Mouse (Mus musculus) lung, embryonic 15.5 days (tissue): ENCODE measurements around the gene Zmynd8. TPM values are rescaled to one million over a fixed set of nuclear protein-coding genes. Genes with fewer than 3 reads are reported as not detected.

Experiments
- ATAC-seq: fragments of 200-750 bp; cut with Nextera tagmentation; 2 replicates; pipeline ENCODE4 v1.8.0; 2017; ENCODE audit warnings: moderate number of reproducible peaks, borderline replicate concordance; ENCODE audit not compliant: low FRiP score, low TSS enrichment; ENCODE audit errors: extremely low read depth
- H3K27ac ChIP-seq: fragments of 300-500 bp; sonication (generic); 2 replicates; pipeline ENCODE4 v1.5.1; 2015; ENCODE audit warnings: moderate library complexity, mild to moderate bottlenecking, inconsistent platforms
- H3K27me3 ChIP-seq: fragments of 300-500 bp; sonication (generic); 2 replicates; pipeline ENCODE4 v1.6.1; 2015; ENCODE audit warnings: inconsistent platforms
- H3K36me3 ChIP-seq: fragments of 300-500 bp; sonication (generic); 2 replicates; pipeline ENCODE4 v1.6.1; 2015; ENCODE audit warnings: inconsistent platforms
- H3K4me1 ChIP-seq: fragments of 300-500 bp; sonication (generic); 2 replicates; pipeline ENCODE4 v1.6.1; 2015; ENCODE audit warnings: inconsistent platforms
- H3K4me2 ChIP-seq: fragments of 300-500 bp; sonication (generic); 2 replicates; pipeline ENCODE4 v1.6.1; 2015; ENCODE audit warnings: inconsistent platforms, mild to moderate bottlenecking, moderate library complexity
- H3K4me3 ChIP-seq: fragments of 300-500 bp; sonication (generic); 2 replicates; pipeline ENCODE4 v1.5.1; 2015; ENCODE audit warnings: mild to moderate bottlenecking, inconsistent platforms
- H3K9ac ChIP-seq: fragments of 300-500 bp; sonication (generic); 2 replicates; pipeline ENCODE4 v1.6.1; 2015; ENCODE audit warnings: inconsistent platforms
- H3K9me3 ChIP-seq: fragments of 300-500 bp; sonication (generic); 2 replicates; pipeline ENCODE4 v1.6.1; 2016; ENCODE audit warnings: inconsistent platforms
- WGBS: fragments of 180-500 bp; shearing (Covaris S2); methylation state at CpG from one replicate; pipeline ENCODE4 v1.1.7; 2015; 5-methylcytosine and 5-hydroxymethylcytosine counted together
- polyA plus RNA-seq: library from polyadenylated mRNA; unstranded; fragments of >200 nt; fragmentation: Nextera tagmentation; extraction: Ambion mirVana; gene quantifications from 2 replicates; pipeline ENCODE4 v1.2.1, GENCODE M21; 2015

Gene Zmynd8
- polyA plus RNA-seq, 1 experiment from 2014 or later: 46.0 TPM

DNA sequence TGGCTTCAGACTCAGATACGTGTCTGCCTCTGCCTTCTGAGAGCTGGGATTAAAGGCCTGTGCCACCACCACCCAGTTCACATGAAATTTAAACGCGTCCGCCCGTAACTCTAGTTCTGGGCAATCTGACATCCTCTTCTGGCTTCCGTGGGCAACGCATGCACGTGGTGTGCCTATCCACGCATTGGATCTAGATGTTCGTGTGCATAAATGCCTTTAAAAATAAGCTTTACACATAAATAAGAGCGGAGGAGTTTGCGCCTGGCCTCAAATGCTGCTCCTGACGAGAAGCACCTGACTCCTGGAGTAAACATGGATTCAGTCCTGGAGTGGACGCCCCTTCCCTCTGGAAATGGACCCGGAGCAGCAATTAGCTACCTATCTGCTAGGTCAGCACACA lies 76.3 kb downstream of the Zmynd8 start:
- H3K27ac ChIP-seq: no peak overlapping the region
- no peaks in the 10 kb centered on the region for H3K9me3 ChIP-seq
- 88% methylated on average over 15 of the region's 15 CpGs for WGBS
- H3K4me1 ChIP-seq: no peaks in the 10 kb centered on the region
- no peak for ATAC-seq
- no peak overlapping the region for H3K4me3 ChIP-seq
- no peak overlapping the region for H3K4me2 ChIP-seq
- no peak overlapping the region for H3K9ac ChIP-seq
- peaks cover 80% of the 10 kb centered on the region for H3K36me3 ChIP-seq
- H3K27me3 ChIP-seq: no peaks in the 10 kb centered on the region

DNA sequence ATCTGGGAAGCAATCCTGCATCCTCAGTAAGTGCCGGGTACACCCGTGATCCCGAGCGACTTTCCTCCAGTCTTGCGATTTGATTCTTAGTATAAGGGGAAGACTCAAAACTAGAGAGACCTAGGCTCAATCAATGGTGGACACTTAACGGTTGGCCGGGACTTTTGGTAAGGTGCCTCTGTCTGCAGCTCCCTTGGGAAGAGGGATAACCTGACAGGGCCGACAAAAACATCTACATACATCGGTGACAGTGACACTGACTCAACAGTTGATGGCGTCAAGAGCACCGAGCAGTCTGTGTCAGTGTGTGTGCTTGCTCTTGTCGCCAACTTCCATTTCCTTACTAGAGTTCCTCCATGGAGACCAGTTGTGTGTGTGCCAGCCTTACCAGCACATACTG lies 77.1 kb downstream of the Zmynd8 start:
- ATAC-seq: no peak
- 85% methylated on average over 12 of the region's 12 CpGs for WGBS
- no peak overlapping the region for H3K9ac ChIP-seq
- peaks cover 78% of the 10 kb centered on the region for H3K36me3 ChIP-seq
- no peaks in the 10 kb centered on the region for H3K4me1 ChIP-seq
- no peak overlapping the region for H3K27ac ChIP-seq
- H3K27me3 ChIP-seq: no peaks in the 10 kb centered on the region
- no peaks in the 10 kb centered on the region for H3K9me3 ChIP-seq
- no peak overlapping the region for H3K4me3 ChIP-seq
- H3K4me2 ChIP-seq: no peak overlapping the region

DNA sequence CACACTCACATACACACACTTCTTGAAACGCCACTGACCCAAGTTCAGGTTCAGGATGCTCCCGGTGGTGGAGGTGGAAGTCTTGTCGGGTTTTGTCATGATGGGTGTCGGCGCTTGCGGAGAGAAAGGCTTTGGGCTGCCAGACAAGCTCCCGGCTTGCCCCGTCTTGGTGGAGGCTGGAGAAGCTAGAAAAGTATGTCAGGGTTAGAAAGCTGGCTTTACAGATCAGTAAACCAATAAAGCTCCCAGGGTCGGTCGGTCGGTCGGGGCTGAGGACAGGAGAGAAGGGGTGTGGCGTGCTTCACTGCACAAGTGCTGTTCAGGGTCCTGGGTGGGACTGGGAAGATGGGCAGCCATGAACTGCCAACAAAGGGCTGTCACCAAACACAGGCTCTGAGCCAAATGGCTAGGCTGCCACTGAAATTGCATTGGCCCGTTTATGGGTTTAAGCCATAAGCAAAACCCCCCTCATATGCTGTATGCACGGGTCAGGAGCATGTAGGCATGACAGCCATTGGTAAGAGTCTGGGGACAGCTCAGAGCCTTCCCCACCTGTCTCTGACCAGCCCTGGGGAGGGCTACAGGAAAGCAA lies 78.2 kb downstream of the Zmynd8 start:
- Histone ChIP-seq H3K27ac (no peak overlapping the region), H3K9me3 (no peaks in the 10 kb centered on the region), H3K4me2 (no peak overlapping the region), H3K4me1 (no peaks in the 10 kb centered on the region), H3K4me3 (no peak overlapping the region), H3K9ac (no peak overlapping the region), H3K27me3 (no peaks in the 10 kb centered on the region), H3K36me3 (peaks cover 77% of the 10 kb centered on the region)
- 73% methylated on average over 15 of the region's 15 CpGs for WGBS
- ATAC-seq: no peak

DNA sequence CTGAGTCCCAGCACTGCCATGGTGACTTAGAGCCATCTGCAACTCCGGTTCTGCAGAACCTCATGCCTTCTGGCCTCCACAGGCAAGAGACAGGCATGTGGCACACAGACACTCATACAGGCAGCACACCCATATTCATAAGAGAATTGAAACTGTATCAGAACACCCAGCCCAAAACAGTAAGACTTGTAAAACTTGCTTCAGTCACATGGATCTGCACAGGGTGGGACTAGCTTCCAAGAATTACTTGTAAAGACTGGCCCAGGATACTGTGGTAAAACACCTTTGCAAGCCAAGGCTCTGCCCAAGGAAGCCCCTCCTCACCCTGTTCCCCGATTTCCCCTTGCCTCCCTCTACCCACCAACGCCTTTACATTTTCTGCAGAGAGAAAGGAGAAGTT lies 78.7 kb downstream of the Zmynd8 start:
- 73% methylated on average over 3 of the region's 3 CpGs for WGBS
- Histone ChIP-seq H3K4me1 (no peaks in the 10 kb centered on the region), H3K9ac (no peak overlapping the region), H3K4me3 (no peak overlapping the region), H3K9me3 (no peaks in the 10 kb centered on the region), H3K27ac (no peak overlapping the region), H3K4me2 (no peak overlapping the region), H3K36me3 (peaks cover 75% of the 10 kb centered on the region), H3K27me3 (no peaks in the 10 kb centered on the region)
- no peak for ATAC-seq

DNA sequence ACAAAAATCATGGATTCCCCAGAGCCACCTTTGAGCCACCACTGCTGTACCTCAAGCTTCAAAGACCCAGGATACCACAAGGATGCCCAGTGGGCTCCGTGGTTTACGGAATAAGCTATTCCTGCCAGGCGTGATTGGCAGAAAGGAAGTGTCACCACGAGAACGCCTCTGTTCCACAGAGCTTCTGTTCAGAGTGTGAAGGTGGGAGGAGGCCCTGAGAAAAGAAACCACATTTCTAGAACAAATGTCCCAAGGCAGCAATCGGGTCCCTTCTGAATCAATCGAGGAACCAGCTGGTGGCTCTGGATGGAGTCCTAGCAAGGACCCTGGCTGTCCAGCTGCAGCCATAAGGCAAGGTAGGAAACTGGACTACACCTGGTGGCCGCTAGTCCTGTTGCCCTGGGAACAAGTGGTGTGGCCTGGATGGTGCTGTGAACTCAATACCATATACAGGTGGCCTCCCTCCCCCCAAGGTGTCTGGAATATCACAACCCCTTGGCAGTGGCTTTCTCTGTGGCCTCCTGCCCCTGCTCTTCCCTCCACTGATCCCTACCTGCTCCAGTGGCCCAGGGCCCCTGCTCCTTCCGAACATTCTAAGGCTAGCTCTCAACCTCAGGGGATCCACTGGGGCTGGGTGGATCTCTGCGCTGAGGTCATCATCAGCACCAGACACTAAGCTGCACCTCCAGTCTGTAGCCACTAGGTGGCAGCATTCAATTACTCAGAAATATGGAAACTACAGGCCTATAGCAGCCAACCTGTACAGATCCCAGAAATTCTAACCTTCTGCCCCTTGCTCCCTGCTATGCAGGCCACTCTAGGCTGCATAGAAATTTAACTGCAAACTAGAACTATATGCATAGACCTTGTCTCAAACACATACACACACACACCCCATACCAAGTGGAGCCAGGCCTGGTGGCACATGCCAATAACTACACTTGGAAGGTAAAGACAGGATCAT lies 79.5 kb downstream of the Zmynd8 start:
- Histone ChIP-seq H3K36me3 (peaks cover 75% of the 10 kb centered on the region), H3K27ac (no peak overlapping the region), H3K4me1 (no peaks in the 10 kb centered on the region), H3K9ac (no peak overlapping the region), H3K27me3 (no peaks in the 10 kb centered on the region), H3K4me2 (no peak overlapping the region), H3K4me3 (no peak overlapping the region), H3K9me3 (no peaks in the 10 kb centered on the region)
- peak; percentile 55; the same call in 1 of the 2 replicates for ATAC-seq
- WGBS: 79% methylated on average over 10 of the region's 10 CpGs

DNA sequence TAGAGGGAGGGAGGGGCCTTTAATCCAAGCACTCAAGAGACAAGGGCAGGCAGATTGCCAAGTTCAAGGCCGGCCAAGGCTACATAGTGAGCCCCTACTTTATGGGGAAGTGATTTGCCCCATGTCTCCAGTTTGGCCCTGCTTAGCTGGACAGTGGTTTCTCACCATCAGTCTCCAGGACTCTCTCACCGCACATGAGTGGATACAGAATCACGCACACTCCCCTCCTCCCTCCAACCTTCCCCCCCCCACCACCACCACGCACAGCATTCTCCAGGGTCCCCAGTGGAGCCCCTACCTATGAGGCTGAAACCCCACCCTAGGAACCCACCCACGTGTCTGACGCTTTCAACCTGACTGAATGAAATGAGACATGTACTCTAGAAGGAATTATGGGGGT lies 80.2 kb downstream of the Zmynd8 start:
- ATAC-seq: no peak
- Histone ChIP-seq H3K9me3 (no peaks in the 10 kb centered on the region), H3K4me3 (no peak overlapping the region), H3K36me3 (peaks cover 75% of the 10 kb centered on the region), H3K4me2 (no peak overlapping the region), H3K9ac (no peak overlapping the region), H3K4me1 (no peaks in the 10 kb centered on the region), H3K27me3 (no peaks in the 10 kb centered on the region), H3K27ac (no peak overlapping the region)
- WGBS: 86% methylated on average over 6 of the region's 6 CpGs

DNA sequence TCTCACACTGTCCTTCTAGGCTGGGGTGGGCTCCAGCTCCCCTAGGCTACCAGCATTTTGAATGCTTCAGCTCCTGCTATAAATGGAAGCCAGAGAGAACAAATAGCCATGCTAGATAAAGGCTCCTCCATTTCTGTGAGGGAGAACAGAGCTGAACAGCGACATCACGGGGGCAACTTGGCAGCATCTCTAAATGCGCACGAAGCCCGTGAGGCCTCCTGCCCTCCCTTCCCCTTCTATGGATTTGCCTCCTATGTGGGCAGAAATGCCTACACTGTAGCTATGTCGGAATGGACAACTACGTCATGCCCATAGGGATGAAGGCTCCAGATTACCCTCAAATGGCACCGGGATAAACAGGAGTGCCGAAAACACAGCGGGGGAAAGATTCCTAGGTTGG lies 81.4 kb downstream of the Zmynd8 start:
- H3K4me1 ChIP-seq: no peaks in the 10 kb centered on the region
- H3K36me3 ChIP-seq: peaks cover 79% of the 10 kb centered on the region
- H3K9me3 ChIP-seq: no peaks in the 10 kb centered on the region
- H3K4me3 ChIP-seq: no peak overlapping the region
- no peaks in the 10 kb centered on the region for H3K27me3 ChIP-seq
- no peak overlapping the region for H3K9ac ChIP-seq
- 93% methylated on average over 10 of the region's 10 CpGs for WGBS
- H3K4me2 ChIP-seq: no peak overlapping the region
- no peak for ATAC-seq
- H3K27ac ChIP-seq: no peak overlapping the region

DNA sequence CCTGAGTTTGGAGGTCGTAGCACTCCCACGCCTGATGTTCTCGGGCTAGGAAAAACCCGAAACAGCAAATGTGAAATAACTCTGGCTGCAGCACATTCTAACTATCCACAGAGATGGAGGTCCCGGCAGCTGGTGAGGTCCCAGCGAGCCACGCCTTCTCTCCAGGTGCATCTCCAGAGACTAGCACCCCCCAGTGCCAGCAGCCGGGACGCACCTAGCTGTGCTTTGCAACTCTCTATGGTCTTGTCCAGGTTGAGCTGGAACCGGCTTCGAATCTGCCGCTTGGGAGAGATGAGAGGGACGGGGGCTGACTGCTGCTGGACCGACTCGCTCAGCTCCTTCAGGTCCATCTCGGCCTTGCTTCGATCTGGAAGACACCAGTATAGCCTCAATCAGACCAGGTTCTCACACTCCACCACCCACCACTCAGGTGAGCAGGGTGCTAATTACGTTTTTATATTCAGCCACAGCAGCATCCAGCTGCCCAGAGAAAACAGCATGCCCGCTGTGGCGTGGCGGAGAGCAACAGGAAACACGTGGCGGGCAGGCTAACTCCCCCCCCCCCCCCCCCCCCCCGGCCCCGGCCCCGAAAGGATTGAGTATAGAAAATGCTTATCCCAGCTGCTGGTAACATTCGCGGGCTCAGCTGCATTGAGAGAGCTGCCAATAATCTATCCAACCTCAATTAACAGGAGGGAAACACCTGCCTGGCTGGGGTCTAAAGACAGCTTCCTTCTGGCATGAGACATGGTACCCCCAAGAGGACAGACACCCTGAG lies 83.5 kb downstream of the Zmynd8 start:
- Histone ChIP-seq H3K4me2 (no peak overlapping the region), H3K27ac (no peak overlapping the region), H3K9me3 (no peaks in the 10 kb centered on the region), H3K4me1 (no peaks in the 10 kb centered on the region), H3K4me3 (no peak overlapping the region), H3K36me3 (peaks cover 83% of the 10 kb centered on the region), H3K9ac (no peak overlapping the region), H3K27me3 (no peaks in the 10 kb centered on the region)
- 84% methylated on average over 25 of the region's 28 CpGs for WGBS
- no peak for ATAC-seq

DNA sequence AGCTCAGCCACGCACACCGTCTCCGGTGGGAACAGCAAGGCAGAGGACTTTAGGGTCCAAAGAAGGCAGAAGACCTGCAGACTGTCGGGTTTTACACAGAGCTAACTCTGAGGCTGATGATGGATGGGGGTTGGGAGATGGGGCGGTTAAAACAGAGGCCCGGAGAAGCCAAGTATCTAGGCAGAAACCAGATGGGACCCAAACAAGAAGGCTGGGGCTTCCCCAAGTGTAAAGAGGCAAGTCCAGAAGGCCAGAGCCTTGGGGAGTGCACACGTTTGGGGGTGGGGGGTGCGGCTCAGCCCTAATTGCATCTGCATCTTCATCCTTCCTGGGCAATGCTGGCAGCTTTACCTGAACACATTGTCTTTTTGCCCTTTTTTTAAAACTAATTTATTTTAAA lies 85.9 kb downstream of the Zmynd8 start:
- Histone ChIP-seq H3K9ac (no peak overlapping the region), H3K27ac (no peak overlapping the region), H3K4me1 (no peaks in the 10 kb centered on the region), H3K36me3 (peaks cover 91% of the 10 kb centered on the region), H3K9me3 (no peaks in the 10 kb centered on the region), H3K27me3 (no peaks in the 10 kb centered on the region), H3K4me2 (no peak overlapping the region), H3K4me3 (no peak overlapping the region)
- WGBS: 73% methylated on average over 8 of the region's 8 CpGs
- ATAC-seq: no peak

DNA sequence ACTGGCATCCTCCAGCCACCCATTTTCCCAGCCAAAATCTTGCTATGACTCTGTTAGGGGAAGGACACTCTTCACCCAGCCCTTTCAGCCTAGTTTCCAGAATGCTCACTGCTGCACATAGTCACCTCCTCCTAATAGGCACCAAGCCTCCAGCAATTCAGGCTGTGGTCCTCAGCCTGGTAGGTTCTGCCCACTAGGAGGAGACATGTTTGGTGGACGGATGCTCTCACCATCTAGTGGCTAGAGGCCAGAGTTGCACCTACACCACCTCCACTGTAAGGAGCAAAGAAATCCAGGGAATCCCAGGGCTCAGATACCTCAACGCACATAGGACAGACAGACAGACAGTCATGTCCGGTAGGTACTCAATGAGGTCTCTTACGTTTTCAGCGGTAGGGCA lies 87.3 kb downstream of the Zmynd8 start:
- no peak overlapping the region for H3K9ac ChIP-seq
- H3K4me2 ChIP-seq: no peak overlapping the region
- no peaks in the 10 kb centered on the region for H3K4me1 ChIP-seq
- no peak overlapping the region for H3K4me3 ChIP-seq
- ATAC-seq: no peak
- H3K9me3 ChIP-seq: no peaks in the 10 kb centered on the region
- H3K27me3 ChIP-seq: no peaks in the 10 kb centered on the region
- 58% methylated on average over 5 of the region's 5 CpGs for WGBS
- H3K36me3 ChIP-seq: peaks cover 91% of the 10 kb centered on the region
- H3K27ac ChIP-seq: no peak overlapping the region

DNA sequence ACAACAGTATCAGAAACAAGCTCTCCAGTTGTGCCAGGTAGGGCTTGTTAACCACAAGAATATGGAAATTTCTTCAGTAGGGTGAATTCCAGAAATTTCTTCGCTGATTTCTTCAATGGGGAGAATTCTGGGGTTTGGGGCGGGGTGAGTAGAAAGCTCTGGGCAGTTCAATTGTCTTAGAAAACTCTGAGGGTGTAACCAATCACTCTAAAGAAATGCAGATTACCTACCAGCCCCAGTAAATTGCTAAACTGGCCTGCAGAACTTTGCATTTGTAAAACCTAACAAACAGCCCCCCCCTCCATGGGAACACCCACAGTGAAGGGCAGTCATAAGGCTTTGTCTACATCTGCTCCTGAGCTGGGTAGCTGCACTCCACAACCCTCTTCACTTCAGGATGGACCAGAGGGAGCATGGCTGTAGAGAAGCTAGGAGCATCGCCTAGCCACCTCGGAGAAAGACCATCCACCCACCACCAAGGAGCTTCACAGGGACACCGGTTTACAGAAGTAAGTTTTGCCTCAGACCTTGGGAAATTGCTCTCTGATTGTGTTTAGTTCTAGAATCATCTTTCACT lies 88.8 kb downstream of the Zmynd8 start:
- no peaks in the 10 kb centered on the region for H3K27me3 ChIP-seq
- H3K4me2 ChIP-seq: no peak overlapping the region
- WGBS: 90% methylated on average over 5 of the region's 5 CpGs
- no peak overlapping the region for H3K4me3 ChIP-seq
- H3K27ac ChIP-seq: no peak overlapping the region
- H3K36me3 ChIP-seq: peaks cover 95% of the 10 kb centered on the region
- H3K4me1 ChIP-seq: no peaks in the 10 kb centered on the region
- no peaks in the 10 kb centered on the region for H3K9me3 ChIP-seq
- no peak for ATAC-seq
- no peak overlapping the region for H3K9ac ChIP-seq
